In genomic region chr10:57847916-57848682, GRCm38 (mm10) we compare ENCODE assay signal across 8 mouse cellular contexts. TPM values are rescaled to one million over a fixed set of nuclear protein-coding genes. Genes with fewer than 3 reads are reported as not detected.
DNase-seq lines count a peak whose midpoint lies in the region; ATAC-seq and TF ChIP-seq lines count a peak whose summit lies in the region.

No protein-coding gene starts in this region.

- H3K27me3 ChIP-seq in heart, embryonic 11.5 days (ENCODE audit: control insufficient read depth, insufficient read depth, low read length), result no peaks in the 10 kb centered on the region
- H3K27me3 ChIP-seq in CH12.LX (replicated peaks), result no peaks in the 10 kb centered on the region
- no peaks in the 10 kb centered on the region for H3K27me3 ChIP-seq in cerebellum, adult 2 months (ENCODE audit: control insufficient read depth, insufficient read depth, low read length)
- H3K27me3 ChIP-seq in hindbrain, embryonic 10.5 days (ENCODE audit: insufficient read depth, poor library complexity, severe bottlenecking), result no peaks in the 10 kb centered on the region
- H3K27me3 ChIP-seq in liver, postnatal 0 days (ENCODE audit: insufficient read depth, low read length), result no peaks in the 10 kb centered on the region

- no peaks in the 10 kb centered on the region for H3K36me3 ChIP-seq in heart, embryonic 11.5 days (ENCODE audit: control insufficient read depth, insufficient read depth, low read length)
- no peaks in the 10 kb centered on the region for H3K36me3 ChIP-seq in CH12.LX (replicated peaks in 1 of 2; ENCODE audit: control insufficient read depth in 1 of 2, insufficient read depth in 1 of 2, low read length in 1 of 2)
- no peaks in the 10 kb centered on the region for H3K36me3 ChIP-seq in hindbrain, embryonic 10.5 days
- no peaks in the 10 kb centered on the region for H3K36me3 ChIP-seq in liver, postnatal 0 days (replicated peaks; ENCODE audit: insufficient read depth, low read length)

- no peaks in the 10 kb centered on the region for H3K4me1 ChIP-seq in heart, embryonic 11.5 days (ENCODE audit: control insufficient read depth, insufficient read depth, low read length)
- no peaks in the 10 kb centered on the region for H3K4me1 ChIP-seq in CH12.LX (ENCODE audit: control insufficient read depth in 1 of 2, insufficient read depth in 2 of 2)
- no peaks in the 10 kb centered on the region for H3K4me1 ChIP-seq in cerebellum, adult 2 months (ENCODE audit: control insufficient read depth, insufficient read depth, low read length)
- H3K4me1 ChIP-seq in hindbrain, embryonic 10.5 days (replicated peaks), result no peaks in the 10 kb centered on the region
- no peaks in the 10 kb centered on the region for H3K4me1 ChIP-seq in liver, postnatal 0 days (ENCODE audit: insufficient read depth)

- no peak for TF ChIP-seq POLR2A in CH12.LX (IDR thresholded peaks at IDR 0.05; ENCODE audit: low read depth, low read length)
- no peak for TF ChIP-seq POLR2A in cerebellum, adult 2 months (IDR thresholded peaks at IDR 0.05; ENCODE audit: borderline replicate concordance, insufficient read depth, low read length)

- H3K27ac ChIP-seq in heart, embryonic 11.5 days (ENCODE audit: low read depth, low read length), result no peak overlapping the region
- no peak overlapping the region for H3K27ac ChIP-seq in CH12.LX (ENCODE audit: insufficient read depth, low read depth)
- no peak overlapping the region for H3K27ac ChIP-seq in cerebellum, adult 2 months (ENCODE audit: insufficient read depth, low read length)
- no peak overlapping the region for H3K27ac ChIP-seq in hindbrain, embryonic 10.5 days
- no peak overlapping the region for H3K27ac ChIP-seq in liver, postnatal 0 days (ENCODE audit: low read depth)

- in situ Hi-C loops in CH12.LX (cut with MboI; ENCODE audit: low pct_ligation_motif_present, low pct_unique_long_range_greater_than_20kb, low sequenced_read_pairs), result no loop called here

- H3K4me3 ChIP-seq in heart, embryonic 11.5 days (ENCODE audit: low read depth, low read length), result no peak overlapping the region
- H3K4me3 ChIP-seq in CH12.LX (replicated peaks in 1 of 3; ENCODE audit: low read depth in 2 of 3, low read length in 2 of 3, poor library complexity in 1 of 3), result no peak overlapping the region
- no peak overlapping the region for H3K4me3 ChIP-seq in cerebellum, adult 2 months (replicated peaks; ENCODE audit: insufficient read depth, low read depth, low read length)
- H3K4me3 ChIP-seq in hindbrain, embryonic 10.5 days, result no peak overlapping the region
- no peak overlapping the region for H3K4me3 ChIP-seq in liver, postnatal 0 days (ENCODE audit: low read depth, low read length)

- peak; percentile 75 to 78 for TF ChIP-seq CTCF in CH12.LX (conservative IDR thresholded peaks at IDR 0.05 in 1 of 2, IDR thresholded peaks at IDR 0.05 in 1 of 2; ENCODE audit: low read depth in 2 of 2, low read length in 2 of 2)
- peak; percentile 45; the same call in 1 of the 2 replicates for TF ChIP-seq CTCF in cerebellum, adult 2 months (IDR thresholded peaks at IDR 0.05; ENCODE audit: borderline replicate concordance, insufficient read depth, low read depth, low read length)
- TF ChIP-seq CTCF in liver, postnatal 0 days (IDR thresholded peaks at IDR 0.05; ENCODE audit: low read depth), result peak; percentile 76

- 58% methylated on average over 5 of the region's 6 CpGs for WGBS in heart, embryonic 11.5 days (ENCODE audit: insufficient replicate concordance)
- 47% methylated on average over 4 of the region's 6 CpGs for WGBS in cerebellum, adult 2 months
- 66% methylated on average over 6 of the region's 6 CpGs for WGBS in hindbrain, embryonic 10.5 days
- WGBS in liver, postnatal 0 days (ENCODE audit: insufficient replicate concordance), result 38% methylated on average over 5 of the region's 6 CpGs

- no peaks in the 10 kb centered on the region for H3K79me2 ChIP-seq in CH12.LX (replicated peaks; ENCODE audit: control insufficient read depth, extremely low read depth, insufficient read depth, poor library complexity, severe bottlenecking)

- H3K4me2 ChIP-seq in heart, embryonic 11.5 days, result no peak overlapping the region
- H3K4me2 ChIP-seq in CH12.LX (ENCODE audit: insufficient read depth, low read depth, poor library complexity, severe bottlenecking), result no peak overlapping the region
- H3K4me2 ChIP-seq in liver, postnatal 0 days (ENCODE audit: low read depth, low read length), result no peak overlapping the region

- no peak for TF ChIP-seq EP300 in CH12.LX (IDR thresholded peaks at IDR 0.05; ENCODE audit: low read length)
- no peak for TF ChIP-seq EP300 in liver, postnatal 0 days (IDR thresholded peaks at IDR 0.05; ENCODE audit: low read depth)

- no peak overlapping the region for H3K9ac ChIP-seq in heart, embryonic 11.5 days (ENCODE audit: low read depth, low read length)
- H3K9ac ChIP-seq in CH12.LX (ENCODE audit: insufficient read depth, low read depth), result no peak overlapping the region
- H3K9ac ChIP-seq in liver, postnatal 0 days (replicated peaks), result no peak overlapping the region

- dilution Hi-C loops in CH12.LX (cut with MboI; ENCODE audit: extremely low pct_ligation_motif_present, extremely low pct_unique_long_range_greater_than_20kb, low sequenced_read_pairs), result no loop called here

- DNase-seq in heart, postnatal 4 days, result peak; percentile 26
- peak; percentile 60 for DNase-seq in CH12.LX (ENCODE audit: extremely low read depth)
- DNase-seq in cerebellum, adult 2 months, result no peak
- peak; percentile 30 for DNase-seq in hindbrain, embryonic 10.5 days (ENCODE audit: low spot score)
- peak; percentile 18 for DNase-seq in liver, postnatal 0 days
- DNase-seq in retina, embryonic 14.5 days (ENCODE audit: low spot score), result peak; percentile 88
- DNase-seq in ovary, adult 18-20 months (ENCODE audit: low spot score), result no peak

- no peaks in the 10 kb centered on the region for H3K9me3 ChIP-seq in heart, embryonic 11.5 days (replicated peaks; ENCODE audit: control insufficient read depth, low read length)
- no peaks in the 10 kb centered on the region for H3K9me3 ChIP-seq in CH12.LX (replicated peaks; ENCODE audit: low read length)
- H3K9me3 ChIP-seq in hindbrain, embryonic 10.5 days, result no peaks in the 10 kb centered on the region
- no peaks in the 10 kb centered on the region for H3K9me3 ChIP-seq in liver, postnatal 0 days (ENCODE audit: low read length)

- ATAC-seq in heart, embryonic 11.5 days (replicated peaks; ENCODE audit: insufficient number of reproducible peaks, low FRiP score, low TSS enrichment), result no peak
- ATAC-seq in liver, postnatal 0 days, result no peak

- peak; percentile 79 for TF ChIP-seq RAD21 in CH12.LX (IDR thresholded peaks at IDR 0.05; ENCODE audit: low read depth, low read length)

TF ChIP-seq in CH12.LX, 34 proteins besides CTCF, POLR2A, EP300 and RAD21:
- TF ChIP-seq ZC3H11A (IDR thresholded peaks at IDR 0.05; ENCODE audit: low read depth, low read length) (peak; percentile 10; the same call in 1 of the 2 replicates), PAX5 (IDR thresholded peaks at IDR 0.05; ENCODE audit: low read length) (no peak), MAZ (IDR thresholded peaks at IDR 0.05; ENCODE audit: low read depth, low read length) (0 out of 2 replicates have a peak, but pooled peaks have one; percentile 20), SMC3 (IDR thresholded peaks at IDR 0.05; ENCODE audit: low read depth, low read length) (peak; percentile 73)

RNA-seq across cellular contexts. Expression of gene Smpdl3a, which starts 54.0 kb away (rescaled TPM):
- 10 to 100 TPM; 28.6 to 36.2 TPM for total RNA-seq in heart, postnatal 4 days (2021)
- polyA plus RNA-seq in heart, embryonic 11.5 days (2014; fragmentation: Nextera tagmentation; extraction: Ambion mirVana), result 18.5 and 19.4 TPM in 2 replicates
- total RNA-seq in CH12.LX (2012; rRNA removed) (not detected in 2 replicates), CH12.LX (2014; rRNA removed) (not detected in 2 replicates)
- not detected in 2 replicates for polyA plus RNA-seq in CH12.LX (2012; ENCODE audit: insufficient read length, low read depth)
- 29.6 and 37.7 TPM in 2 replicates for polyA plus RNA-seq in cerebellum, adult 2 months (2012; rRNA removed)
- polyA plus RNA-seq in hindbrain, embryonic 10.5 days (2016; fragmentation: Nextera tagmentation; extraction: Ambion mirVana), result 9.1 and 10.8 TPM in 2 replicates
- polyA plus RNA-seq in liver, postnatal 0 days (2015; fragmentation: Nextera tagmentation; extraction: Ambion mirVana), result 40.0 and 40.7 TPM in 2 replicates

Comparison
In these comparisons a context has a peak if more than half of its experiments do, and no peak if none do; other contexts are left out.
1. DNase-seq: peak in heart, postnatal 4 days (single experiment), CH12.LX (single experiment), hindbrain, embryonic 10.5 days (single experiment), liver, postnatal 0 days (single experiment) and retina, embryonic 14.5 days (single experiment); none in cerebellum, adult 2 months (0 of 2) and ovary, adult 18-20 months (single experiment).
2. RNA of gene Smpdl3a, which starts 54.0 kb away (polyA plus RNA-seq): 40.0 to 40.7 TPM in liver, postnatal 0 days, 29.6 to 37.7 TPM in cerebellum, adult 2 months, 18.5 to 19.4 TPM in heart, embryonic 11.5 days and 9.1 to 10.8 TPM in hindbrain, embryonic 10.5 days; not detected in CH12.LX; every median in the first group is over 10 times any median in the second.
3. Peak in every context shown above with its lines, with median percentiles within 50 percentile points of each other: CTCF ChIP-seq.